Mouse (Mus musculus): ENCODE measurements at regions not wholly inside any gene's neighbourhood (a gene's known extent, or its start where the extent isn't known, plus 50 kb on each side); places are given as distances from the start of the nearest gene placed in this dataset.

DNA sequence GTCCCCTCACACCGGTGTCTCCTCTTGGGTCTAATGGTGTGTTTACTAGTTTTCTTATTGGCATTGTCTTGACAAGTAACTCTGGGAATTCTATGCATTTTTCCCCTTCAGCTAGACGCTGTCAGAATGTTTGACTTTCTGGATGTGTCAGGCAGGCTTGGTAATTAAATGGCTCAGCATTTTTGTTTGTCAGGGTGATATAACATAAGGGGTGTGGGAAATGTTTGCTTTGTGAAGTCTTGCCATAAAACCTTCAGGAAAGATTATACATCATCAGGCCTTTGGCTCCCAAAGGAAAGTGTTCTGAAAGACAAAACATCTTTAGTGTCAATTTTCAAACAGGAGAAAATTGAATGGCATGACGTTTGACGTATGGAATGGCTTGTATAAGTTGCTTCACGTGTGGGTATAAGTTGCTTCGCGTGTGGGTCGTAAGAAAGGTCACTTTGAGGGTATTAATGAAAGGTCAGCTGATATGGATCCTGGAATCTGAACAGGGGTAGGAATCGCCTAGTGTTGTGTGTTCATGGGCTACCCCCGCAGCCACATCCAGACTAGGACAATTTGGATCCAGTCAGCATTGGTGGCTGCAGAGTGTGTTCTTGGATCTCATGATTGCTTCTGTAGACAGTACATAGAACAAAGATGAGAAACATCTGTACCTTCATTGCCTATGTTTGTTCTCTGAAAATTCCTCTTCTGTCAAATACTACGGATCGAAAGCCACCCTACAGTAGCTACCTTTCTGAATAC lies 349.6 kb downstream of the Tmem232 start:
- TF ChIP-seq POLR2A (IDR thresholded peaks at IDR 0.05; ENCODE audit: low read depth, low read length), result no peak
- no peak for TF ChIP-seq CTCF (conservative IDR thresholded peaks at IDR 0.05; ENCODE audit: insufficient read depth, insufficient read length, low read depth, low read length)

Measured in kidney, adult 2 months (tissue).